15 mouse cellular contexts compared by ENCODE assay signal in genomic region chr6:49338566-49338965, GRCm38 (mm10). TPM values are rescaled to one million over a fixed set of nuclear protein-coding genes. Genes with fewer than 3 reads are reported as not detected.
A peak's percentile ranks its signal among the peaks of the same experiment; 100 is the strongest.
DNase-seq lines count a peak whose midpoint lies in the region; ATAC-seq and TF ChIP-seq lines count a peak whose summit lies in the region.
"Had no signal": no experiment of that assay in that cellular context is flagged by ENCODE, and none has a peak within 500 bp of the region (broad histone marks: within the 10 kb centered on the region; RNA-seq: fewer than 3 reads in every experiment).

No protein-coding gene starts in this region.

- no peak overlapping the region for H3K4me2 ChIP-seq in forebrain, embryonic 11.5 days (ENCODE audit: low read depth, low read length, severe bottlenecking)
- no peak overlapping the region for H3K4me2 ChIP-seq in forebrain, embryonic 15.5 days (replicated peaks)
- no peak overlapping the region for H3K4me2 ChIP-seq in intestine, embryonic 15.5 days (replicated peaks)
- no peak overlapping the region for H3K4me2 ChIP-seq in kidney, embryonic 16.5 days (replicated peaks; ENCODE audit: low read depth, low read length)
- H3K4me2 ChIP-seq: kidney, embryonic 15.5 days; midbrain, embryonic 12.5 days had no signal

- WGBS in forebrain, embryonic 11.5 days = 14% methylated on average over 9 of the region's 9 CpGs
- 16% methylated on average over 9 of the region's 9 CpGs for WGBS in forebrain, embryonic 15.5 days
- WGBS in bone marrow, adult 2 months = 54% methylated on average over 9 of the region's 9 CpGs
- 9% methylated on average over 9 of the region's 9 CpGs for WGBS in limb, embryonic 10.5 days
- 32% methylated on average over 9 of the region's 9 CpGs for WGBS in intestine, embryonic 15.5 days
- 32% methylated on average over 9 of the region's 9 CpGs for WGBS in kidney, embryonic 16.5 days

- no peak overlapping the region for H3K9ac ChIP-seq in forebrain, embryonic 11.5 days (ENCODE audit: low read length)
- no peak overlapping the region for H3K9ac ChIP-seq in forebrain, embryonic 15.5 days (replicated peaks)
- H3K9ac ChIP-seq in intestine, embryonic 15.5 days = no peak overlapping the region
- no peak overlapping the region for H3K9ac ChIP-seq in kidney, embryonic 16.5 days (replicated peaks; ENCODE audit: low read length)
- H3K9ac ChIP-seq: kidney, embryonic 15.5 days; midbrain, embryonic 12.5 days had no signal

- no peaks in the 10 kb centered on the region for H3K4me1 ChIP-seq in forebrain, embryonic 11.5 days (replicated peaks; ENCODE audit: control insufficient read depth, insufficient read depth, low read length)
- no peaks in the 10 kb centered on the region for H3K4me1 ChIP-seq in forebrain, embryonic 15.5 days
- H3K4me1 ChIP-seq in bone marrow, adult 2 months (ENCODE audit: control insufficient read depth, insufficient read depth, low read length) = peaks cover 2% of the 10 kb centered on the region
- H3K4me1 ChIP-seq in limb, embryonic 10.5 days = peaks cover 11% of the 10 kb centered on the region
- no peaks in the 10 kb centered on the region for H3K4me1 ChIP-seq in intestine, embryonic 15.5 days (replicated peaks)
- no peaks in the 10 kb centered on the region for H3K4me1 ChIP-seq in kidney, embryonic 16.5 days (ENCODE audit: insufficient read depth, low read length)
- H3K4me1 ChIP-seq: kidney, embryonic 15.5 days; midbrain, embryonic 12.5 days had no signal

- no peak overlapping the region for H3K4me3 ChIP-seq in forebrain, embryonic 11.5 days (ENCODE audit: low read depth, low read length)
- no peak overlapping the region for H3K4me3 ChIP-seq in forebrain, embryonic 15.5 days
- peak overlapping the region; percentile 54 for H3K4me3 ChIP-seq in bone marrow, adult 2 months (replicated peaks; ENCODE audit: control insufficient read depth, low read depth, low read length)
- peak overlapping the region; percentile 21; the same call in 1 of the 2 replicates for H3K4me3 ChIP-seq in limb, embryonic 10.5 days
- no peak overlapping the region for H3K4me3 ChIP-seq in intestine, embryonic 15.5 days (replicated peaks)
- H3K4me3 ChIP-seq in kidney, embryonic 16.5 days (ENCODE audit: low read length) = no peak overlapping the region
- H3K4me3 ChIP-seq: kidney, embryonic 15.5 days; midbrain, embryonic 12.5 days had no signal

- TF ChIP-seq POLR2A in bone marrow, adult 2 months (IDR thresholded peaks at IDR 0.05; ENCODE audit: borderline replicate concordance, control insufficient read depth, low read depth, low read length) = no peak

- 0 out of 2 replicates have a peak, but pooled peaks have one; percentile 24 for ATAC-seq in forebrain, embryonic 11.5 days (replicated peaks; ENCODE audit: low FRiP score)
- no peak for ATAC-seq in forebrain, embryonic 15.5 days (replicated peaks)
- ATAC-seq in intestine, embryonic 15.5 days = no peak
- no peak for ATAC-seq in kidney, embryonic 16.5 days (ENCODE audit: low FRiP score, low TSS enrichment)

- H3K9me3 ChIP-seq in forebrain, embryonic 11.5 days (ENCODE audit: control insufficient read depth, low read length) = no peaks in the 10 kb centered on the region
- no peaks in the 10 kb centered on the region for H3K9me3 ChIP-seq in forebrain, embryonic 15.5 days
- no peaks in the 10 kb centered on the region for H3K9me3 ChIP-seq in limb, embryonic 10.5 days (replicated peaks)
- no peaks in the 10 kb centered on the region for H3K9me3 ChIP-seq in intestine, embryonic 15.5 days
- no peaks in the 10 kb centered on the region for H3K9me3 ChIP-seq in kidney, embryonic 16.5 days (ENCODE audit: low read length)
- H3K9me3 ChIP-seq: kidney, embryonic 15.5 days; midbrain, embryonic 12.5 days had no signal

- no peak for DNase-seq in forebrain, embryonic 11.5 days (ENCODE audit: low spot score)
- DNase-seq in CD4-positive helper T cell, adult 2 months (ENCODE audit: low read depth, low spot score) = peak; percentile 21
- DNase-seq in limb, embryonic 10.5 days (ENCODE audit: low spot score) = peak; percentile 35
- DNase-seq in layer of hippocampus, adult 9-11 months = no peak
- DNase-seq: cerebellum, postnatal 36 days; heart, postnatal 36 days; lung, adult 18-20 months had no signal

- no peaks in the 10 kb centered on the region for H3K27me3 ChIP-seq in forebrain, embryonic 11.5 days (ENCODE audit: control insufficient read depth, insufficient read depth, low read length)
- no peaks in the 10 kb centered on the region for H3K27me3 ChIP-seq in forebrain, embryonic 15.5 days
- no peaks in the 10 kb centered on the region for H3K27me3 ChIP-seq in limb, embryonic 10.5 days (ENCODE audit: low read depth, poor library complexity, severe bottlenecking)
- no peaks in the 10 kb centered on the region for H3K27me3 ChIP-seq in intestine, embryonic 15.5 days (replicated peaks)
- no peaks in the 10 kb centered on the region for H3K27me3 ChIP-seq in kidney, embryonic 16.5 days (ENCODE audit: insufficient read depth, low read length)
- H3K27me3 ChIP-seq: kidney, embryonic 15.5 days; midbrain, embryonic 12.5 days had no signal

- TF ChIP-seq CTCF in bone marrow, adult 2 months (IDR thresholded peaks at IDR 0.05; ENCODE audit: control insufficient read depth, insufficient read depth, low read length) = no peak

- H3K36me3 ChIP-seq in forebrain, embryonic 11.5 days (ENCODE audit: control insufficient read depth, insufficient read depth, low read length) = no peaks in the 10 kb centered on the region
- no peaks in the 10 kb centered on the region for H3K36me3 ChIP-seq in forebrain, embryonic 15.5 days
- no peaks in the 10 kb centered on the region for H3K36me3 ChIP-seq in limb, embryonic 10.5 days
- no peaks in the 10 kb centered on the region for H3K36me3 ChIP-seq in intestine, embryonic 15.5 days
- H3K36me3 ChIP-seq in kidney, embryonic 16.5 days (ENCODE audit: insufficient read depth, low read length) = 0 out of 2 replicates have a peak, but pooled peaks cover 4% of the 10 kb centered on the region
- H3K36me3 ChIP-seq: midbrain, embryonic 12.5 days had no signal

- no peak overlapping the region for H3K27ac ChIP-seq in forebrain, embryonic 11.5 days (ENCODE audit: low read depth, low read length)
- H3K27ac ChIP-seq in forebrain, embryonic 15.5 days (replicated peaks) = no peak overlapping the region
- peak overlapping the region; percentile 49; the same call in 1 of the 2 replicates for H3K27ac ChIP-seq in bone marrow, adult 2 months (ENCODE audit: control insufficient read depth, insufficient read depth, low read depth, low read length, poor library complexity)
- no peak overlapping the region for H3K27ac ChIP-seq in limb, embryonic 10.5 days
- H3K27ac ChIP-seq in intestine, embryonic 15.5 days = no peak overlapping the region
- H3K27ac ChIP-seq in kidney, embryonic 16.5 days (ENCODE audit: low read length) = no peak overlapping the region
- H3K27ac ChIP-seq: kidney, embryonic 15.5 days; midbrain, embryonic 12.5 days had no signal

RNA-seq across cellular contexts. Expression of gene Ccdc126, which starts 19.5 kb away (rescaled TPM):
- polyA plus RNA-seq in forebrain, embryonic 11.5 days (2014; fragmentation: Nextera tagmentation; extraction: Ambion mirVana) = 5.0 and 5.5 TPM in 2 replicates
- 8.7 and 10.5 TPM in 2 replicates for polyA plus RNA-seq in forebrain, embryonic 15.5 days (2015; fragmentation: Nextera tagmentation; extraction: Ambion mirVana)
- polyA plus RNA-seq in bone marrow, adult 2 months (2011; ENCODE audit: insufficient read depth, insufficient read length, low replicate concordance, missing spikeins) = 0.41 and 3.2 TPM in 2 replicates
- polyA plus RNA-seq in limb, embryonic 10.5 days (2016; fragmentation: Nextera tagmentation; extraction: Ambion mirVana) = 4.3 and 5.2 TPM in 2 replicates
- 10.0 and 11.9 TPM in 2 replicates for polyA plus RNA-seq in intestine, embryonic 15.5 days (2015; fragmentation: Nextera tagmentation; extraction: Ambion mirVana)
- polyA plus RNA-seq in kidney, embryonic 16.5 days (2015; fragmentation: Nextera tagmentation; extraction: Ambion mirVana) = 11.6 and 13.2 TPM in 2 replicates

RNA-seq across cellular contexts. Expression of gene Fam221a, which starts 29.0 kb away (rescaled TPM):
- polyA plus RNA-seq in forebrain, embryonic 11.5 days (2014; fragmentation: Nextera tagmentation; extraction: Ambion mirVana) = 5.5 and 6.2 TPM in 2 replicates
- polyA plus RNA-seq in forebrain, embryonic 15.5 days (2015; fragmentation: Nextera tagmentation; extraction: Ambion mirVana) = 4.5 and 6.5 TPM in 2 replicates
- 1.4 and 8.0 TPM in 2 replicates for polyA plus RNA-seq in bone marrow, adult 2 months (2011; ENCODE audit: insufficient read depth, insufficient read length, low replicate concordance, missing spikeins)
- polyA plus RNA-seq in limb, embryonic 10.5 days (2016; fragmentation: Nextera tagmentation; extraction: Ambion mirVana) = 3.9 and 4.6 TPM in 2 replicates
- polyA plus RNA-seq in intestine, embryonic 15.5 days (2015; fragmentation: Nextera tagmentation; extraction: Ambion mirVana) = 4.7 and 6.6 TPM in 2 replicates
- 6.0 and 6.2 TPM in 2 replicates for polyA plus RNA-seq in kidney, embryonic 16.5 days (2015; fragmentation: Nextera tagmentation; extraction: Ambion mirVana)

RNA-seq across cellular contexts. Expression of gene Stk31, which starts 56.8 kb away (rescaled TPM):
- polyA plus RNA-seq in forebrain, embryonic 11.5 days (2014; fragmentation: Nextera tagmentation; extraction: Ambion mirVana) = 0.11 and 0.24 TPM in 2 replicates
- 0.06 and 0.10 TPM in 2 replicates for polyA plus RNA-seq in forebrain, embryonic 15.5 days (2015; fragmentation: Nextera tagmentation; extraction: Ambion mirVana)
- polyA plus RNA-seq in bone marrow, adult 2 months (2011; ENCODE audit: insufficient read depth, insufficient read length, low replicate concordance, missing spikeins) = 1.0 TPM in 1 of 2 replicates, not detected in the other
- not detected in 2 replicates for polyA plus RNA-seq in limb, embryonic 10.5 days (2016; fragmentation: Nextera tagmentation; extraction: Ambion mirVana)
- 0.06 TPM in 1 of 2 replicates, not detected in the other for polyA plus RNA-seq in intestine, embryonic 15.5 days (2015; fragmentation: Nextera tagmentation; extraction: Ambion mirVana)
- polyA plus RNA-seq in kidney, embryonic 16.5 days (2015; fragmentation: Nextera tagmentation; extraction: Ambion mirVana) = 0.11 and 0.14 TPM in 2 replicates
- polyA plus RNA-seq: gonadal fat pad, adult 2 months; midbrain, embryonic 12.5 days; stomach, embryonic 16.5 days had no signal

Comparison
In these comparisons a context has a peak if more than half of its experiments do, and no peak if none do; other contexts are left out.
1. DNase-seq: peak in CD4-positive helper T cell, adult 2 months (single experiment) and limb, embryonic 10.5 days (single experiment); none in forebrain, embryonic 11.5 days (single experiment) and layer of hippocampus, adult 9-11 months (single experiment).
2. H3K4me3 ChIP-seq: peak in bone marrow, adult 2 months (single experiment) and limb, embryonic 10.5 days (single experiment); none in forebrain, embryonic 11.5 days (single experiment), forebrain, embryonic 15.5 days (single experiment), intestine, embryonic 15.5 days (single experiment) and kidney, embryonic 16.5 days (single experiment).